ENCODE assay signal across 1 mouse cellular context in the genomic region with DNA sequence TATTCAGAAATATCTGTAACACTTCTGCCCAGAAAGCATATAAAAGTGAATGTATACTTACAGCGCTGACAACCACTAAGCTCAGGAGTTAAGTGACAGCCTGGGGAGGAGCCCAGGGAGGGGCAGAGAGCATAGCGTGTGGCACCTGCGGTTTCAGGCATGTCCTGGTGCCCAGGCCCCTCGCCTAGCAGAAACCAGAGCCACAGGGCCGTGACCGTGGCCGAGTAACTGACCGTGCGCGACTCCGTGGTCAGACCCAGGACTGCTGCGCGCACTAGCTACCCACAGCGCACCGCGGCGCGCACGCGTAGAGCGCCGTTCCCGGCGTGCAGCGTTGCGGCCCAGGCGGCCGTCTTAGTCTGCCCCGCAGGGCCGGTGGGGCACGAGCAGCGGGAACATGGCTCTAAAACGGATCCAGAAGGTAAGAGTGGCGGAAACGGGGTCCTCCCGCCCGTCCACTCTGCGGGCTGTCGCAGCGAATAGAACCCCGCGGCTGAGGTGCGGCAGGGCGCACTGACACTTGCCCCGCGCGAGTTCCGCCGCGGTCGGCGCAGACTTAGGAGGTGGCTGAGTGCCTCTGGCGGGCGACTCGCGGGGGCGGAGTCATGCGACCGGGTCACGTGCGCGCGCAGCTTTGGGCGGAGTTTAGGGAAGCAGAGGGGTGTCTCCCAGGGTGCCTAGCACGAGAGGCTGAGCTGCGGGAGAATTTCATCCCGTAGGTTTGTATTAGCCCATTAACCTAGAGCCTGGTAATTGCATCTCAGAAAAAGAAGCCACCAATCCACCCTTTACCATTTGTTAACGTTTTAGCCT.
TF ChIP-seq lines count a peak whose summit lies in the region.

Gene Urgcp (minus strand): TSS at position 557 of the 813 bp plus-strand sequence.

TF ChIP-seq in myocyte, 11 proteins besides CTCF, POLR2A, EP300 and RAD21 (continued from another document):
- no peak for TF ChIP-seq TCF12 (IDR thresholded peaks at IDR 0.05; ENCODE audit: insufficient read depth, poor library complexity, severe bottlenecking)
- peak; percentile 91 for TF ChIP-seq POLR2AphosphoS2 (IDR thresholded peaks at IDR 0.05; ENCODE audit: insufficient read length, low read depth)
